Mouse (Mus musculus) splenic B cell, adult 2 months (primary cell): Measurements from ENCODE around the gene Pdcd7.
A peak's percentile ranks its signal among the peaks of the same experiment; 100 is the strongest.
"Not testable (repeated sequence)": the region's sequence is repeated elsewhere in the genome, so short reads cannot be mapped to it uniquely, and the experiment has no call there.

ENCODE experiments used
- DNase-seq: peaks from one replicate; pipeline ENCODE4 v3.0.0-alpha.2; 2011; ENCODE audit warnings: low read depth, low spot score
- H3K27me3 ChIP-seq: 2 replicates; pipeline ENCODE4 v1.6.1; 2012; ENCODE audit warnings: mild to moderate bottlenecking, low read length, moderate library complexity, mixed read lengths; ENCODE audit not compliant: control insufficient read depth, poor library complexity, insufficient read depth, severe bottlenecking
- H3K36me3 ChIP-seq: 2 replicates; pipeline ENCODE4 v1.6.1; 2012; ENCODE audit warnings: mild to moderate bottlenecking, low read length, moderate library complexity, mixed read lengths; ENCODE audit not compliant: control insufficient read depth, poor library complexity, insufficient read depth, severe bottlenecking

Gene Pdcd7

DNA sequence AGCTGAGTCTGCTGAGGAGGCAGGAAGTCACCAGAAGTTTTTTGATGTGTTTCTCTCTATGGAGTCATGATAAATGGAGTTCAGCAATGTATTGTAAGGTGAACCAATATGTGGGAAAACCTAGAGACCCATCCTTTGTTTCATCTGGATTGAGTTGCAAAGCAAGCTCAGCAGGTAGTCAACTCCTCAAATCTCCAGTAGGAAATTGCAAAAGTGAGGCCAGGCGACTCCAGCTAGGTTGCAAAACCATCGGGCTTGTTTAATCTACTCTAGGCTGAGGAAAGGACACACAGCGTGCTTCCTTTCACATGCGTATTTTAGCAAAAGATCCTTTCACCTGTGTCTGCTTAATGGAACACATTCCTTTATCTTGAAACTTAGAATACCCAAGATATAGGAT lies 6.8 kb upstream of the Pdcd7 start:
- Histone ChIP-seq H3K27me3 (no peaks in the 10 kb centered on the region), H3K36me3 (no peaks in the 10 kb centered on the region)
- no peak for DNase-seq

DNA sequence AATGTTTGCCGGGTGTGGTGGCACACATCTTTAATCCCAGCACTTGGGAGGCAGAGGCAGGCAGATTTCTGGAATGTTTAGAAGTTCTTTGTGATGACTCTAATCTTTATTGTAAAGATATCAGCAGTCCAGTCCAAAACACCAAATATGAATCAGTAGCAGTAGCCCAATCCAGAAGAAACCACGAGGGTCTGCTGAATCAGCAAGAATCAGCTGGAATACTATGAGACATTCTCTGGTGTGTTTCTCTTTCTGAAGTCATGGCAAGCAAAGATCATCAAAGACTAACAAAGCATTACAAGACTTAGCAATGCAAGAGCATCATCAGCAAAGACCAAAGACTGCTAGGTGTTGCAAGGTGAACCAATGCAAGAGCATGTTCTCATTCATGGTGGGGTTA lies 5.5 kb upstream of the Pdcd7 start:
- H3K36me3 ChIP-seq = no peaks in the 10 kb centered on the region
- DNase-seq = no peak

DNA sequence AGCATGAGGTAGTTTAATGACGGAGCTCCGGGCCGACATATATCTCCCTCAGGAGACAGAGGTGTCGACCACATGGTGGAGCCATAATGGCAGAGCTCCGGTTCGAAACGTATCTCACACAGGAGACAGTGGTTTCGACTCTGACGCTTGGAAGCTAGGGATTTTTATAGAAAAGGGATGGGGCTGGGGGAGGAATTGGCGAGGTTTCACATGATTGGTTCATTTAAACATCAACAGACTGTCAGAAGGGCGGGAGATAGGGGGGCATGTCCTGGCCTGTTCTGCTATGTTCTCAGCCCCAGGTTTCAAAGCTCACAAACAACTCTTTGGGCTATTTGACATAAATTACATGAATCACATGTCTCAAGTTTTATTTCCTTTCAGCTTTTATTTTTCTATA lies 465 bp upstream of the Pdcd7 start:
- not testable (repeated sequence) for H3K27me3 ChIP-seq, H3K36me3 ChIP-seq, DNase-seq

More for the DNA sequence above, 5.5 kb upstream of the Pdcd7 start:
- H3K27me3 ChIP-seq = no peaks in the 10 kb centered on the region

DNA sequence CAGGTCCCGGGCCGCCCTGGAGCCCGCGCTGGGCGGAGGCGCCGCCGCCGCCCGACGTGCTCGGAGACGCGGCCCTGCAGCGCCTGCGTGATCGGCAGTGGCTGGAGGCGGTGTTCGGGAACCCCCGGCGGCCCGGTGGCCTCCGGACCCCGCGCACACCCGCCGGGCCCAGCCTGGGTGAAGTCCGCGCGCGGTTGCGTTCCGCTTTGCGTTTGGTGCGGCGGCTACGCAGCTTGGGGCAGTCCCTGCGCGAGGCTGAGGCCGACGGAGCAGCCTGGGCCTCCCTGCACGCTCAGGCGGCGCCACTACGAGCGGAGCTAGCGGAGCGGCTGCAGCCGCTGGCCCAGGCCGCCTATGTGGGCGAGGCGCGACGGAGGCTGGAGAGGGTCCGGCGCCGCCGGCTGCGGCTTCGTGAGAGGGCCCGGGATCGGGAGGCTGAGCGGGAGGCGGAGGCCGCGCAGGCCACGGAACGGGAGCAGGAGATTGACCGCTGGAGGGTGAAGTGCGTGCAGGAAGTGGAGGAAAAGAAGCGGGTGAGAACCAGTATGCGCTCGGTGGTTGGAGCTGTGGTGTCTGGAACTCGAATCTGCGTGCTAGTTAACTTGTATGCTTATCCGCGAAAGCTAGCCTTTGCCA lies 690 bp downstream of the Pdcd7 start:
- peak; percentile 67 for DNase-seq
- Histone ChIP-seq H3K36me3 (no peaks in the 10 kb centered on the region), H3K27me3 (no peaks in the 10 kb centered on the region)

DNA sequence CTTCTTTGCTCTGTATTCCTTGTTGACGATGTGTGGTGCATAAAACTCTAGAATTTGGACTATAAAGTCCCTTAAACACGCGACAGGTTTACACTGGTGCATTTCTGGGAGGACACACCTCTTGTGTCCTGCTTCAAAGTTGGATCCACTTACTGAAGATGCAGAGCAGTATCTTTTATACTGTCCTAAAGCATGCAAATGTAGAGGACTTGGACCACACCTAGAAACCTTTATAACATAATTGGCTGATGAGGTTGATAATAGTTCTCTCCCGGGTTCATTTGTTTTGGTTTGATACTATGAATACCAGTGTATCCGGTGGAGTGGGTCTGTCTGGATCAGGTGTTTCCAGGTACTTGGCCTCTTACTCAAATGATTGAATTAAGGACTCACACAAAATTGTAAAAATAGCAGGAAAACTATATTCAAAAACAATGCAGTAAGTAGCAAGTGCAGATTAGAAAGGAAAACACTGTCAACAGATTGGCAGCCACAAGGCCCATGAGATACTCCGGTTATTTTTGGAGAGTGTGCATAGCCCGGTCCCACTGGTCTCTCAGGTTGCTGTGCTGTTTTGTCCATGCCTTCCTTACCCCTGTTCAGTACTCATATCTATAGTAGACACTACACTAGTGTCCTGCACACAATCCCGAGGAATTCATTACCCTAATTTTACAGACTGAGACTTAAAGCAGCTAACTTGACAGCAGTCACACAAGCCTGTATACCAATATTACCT lies 1.4 kb downstream of the Pdcd7 start:
- DNase-seq = no peak
- no peaks in the 10 kb centered on the region for H3K27me3 ChIP-seq
- H3K36me3 ChIP-seq = no peaks in the 10 kb centered on the region

DNA sequence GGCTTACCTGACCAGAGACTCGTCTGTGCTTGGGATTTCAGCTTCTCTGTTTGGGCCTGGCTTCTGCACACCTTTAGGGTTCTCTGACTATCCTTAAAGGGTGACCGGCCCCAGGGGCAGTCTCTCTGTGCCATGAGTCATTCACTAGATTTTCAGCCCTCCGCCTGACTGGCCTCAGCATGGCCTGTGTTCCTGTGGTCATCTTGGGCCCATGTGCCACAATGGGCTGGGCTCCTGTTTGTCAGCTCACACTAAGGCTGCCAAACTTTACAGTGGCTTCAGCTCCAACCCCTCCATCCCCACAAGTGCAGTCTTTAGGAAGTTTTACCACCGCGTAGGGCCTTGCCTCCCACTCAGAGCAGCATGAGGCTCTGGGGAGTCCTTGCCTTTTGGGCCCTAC lies 7.3 kb downstream of the Pdcd7 start:
- Histone ChIP-seq H3K27me3 (no peaks in the 10 kb centered on the region), H3K36me3 (peaks cover 6% of the 10 kb centered on the region; the same call in 1 of the 2 replicates)
- DNase-seq = no peak

GRCm38 (mm10) chr9:65356561-65356960 lies 10.7 kb downstream of the Pdcd7 start:
- Histone ChIP-seq H3K36me3 (peaks cover 10% of the 10 kb centered on the region), H3K27me3 (no peaks in the 10 kb centered on the region)
- no peak for DNase-seq

GRCm38 (mm10) chr9:65356971-65357370 lies 11.1 kb downstream of the Pdcd7 start:
- Histone ChIP-seq H3K36me3 (peaks cover 10% of the 10 kb centered on the region), H3K27me3 (no peaks in the 10 kb centered on the region)
- DNase-seq = no peak

- Histone ChIP-seq H3K27me3 (no peaks in the 10 kb centered on the region), H3K36me3 (peaks cover 10% of the 10 kb centered on the region)
- DNase-seq = no peak
Observed at GRCm38 (mm10) chr9:65358956-65359480, 13.1 kb downstream of the Pdcd7 start.

DNA sequence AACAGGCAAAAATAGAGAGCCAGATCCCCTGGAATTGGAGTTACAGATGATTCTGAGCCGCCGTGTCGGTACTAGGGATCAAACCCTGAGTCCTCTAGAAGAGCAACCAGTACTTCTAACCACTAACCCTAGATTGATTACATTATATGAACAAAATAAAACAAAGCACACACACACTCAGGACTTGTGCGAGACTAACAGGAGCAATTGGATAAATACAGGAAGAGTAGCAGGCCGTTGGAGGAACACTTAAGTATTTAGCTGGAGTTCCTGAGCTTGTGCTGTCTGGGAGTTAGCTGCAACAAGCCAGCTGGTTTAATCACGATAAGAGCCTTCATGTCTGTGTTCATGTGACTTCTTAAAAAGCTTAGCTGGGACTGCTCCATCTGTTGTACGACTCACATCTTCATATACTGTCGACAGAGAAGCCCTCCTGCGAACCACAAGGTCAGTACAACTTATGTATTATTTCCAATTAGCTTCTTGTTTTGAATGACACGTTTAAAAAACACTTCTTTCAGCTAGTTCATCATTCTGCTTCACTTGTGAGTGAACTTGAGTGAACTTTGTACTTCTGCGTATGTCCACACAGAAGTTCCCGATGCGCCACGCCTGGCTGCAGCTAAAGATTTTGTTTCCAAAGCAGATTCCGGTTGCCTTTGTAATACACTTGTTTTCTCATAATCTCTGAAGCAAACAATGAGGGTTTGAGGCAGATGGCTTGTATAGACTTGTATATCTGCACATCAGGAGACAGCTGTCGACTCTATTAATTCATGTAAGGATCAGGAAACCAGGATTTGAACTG lies 14.9 kb downstream of the Pdcd7 start, which contains the start of gene Ubap1l:
Gene Ubap1l (plus strand): TSS at position 401 of the 808 bp plus-strand sequence.
- H3K27me3 ChIP-seq = no peaks in the 10 kb centered on the region
- H3K36me3 ChIP-seq = peaks cover 6% of the 10 kb centered on the region
- no peak for DNase-seq

DNA sequence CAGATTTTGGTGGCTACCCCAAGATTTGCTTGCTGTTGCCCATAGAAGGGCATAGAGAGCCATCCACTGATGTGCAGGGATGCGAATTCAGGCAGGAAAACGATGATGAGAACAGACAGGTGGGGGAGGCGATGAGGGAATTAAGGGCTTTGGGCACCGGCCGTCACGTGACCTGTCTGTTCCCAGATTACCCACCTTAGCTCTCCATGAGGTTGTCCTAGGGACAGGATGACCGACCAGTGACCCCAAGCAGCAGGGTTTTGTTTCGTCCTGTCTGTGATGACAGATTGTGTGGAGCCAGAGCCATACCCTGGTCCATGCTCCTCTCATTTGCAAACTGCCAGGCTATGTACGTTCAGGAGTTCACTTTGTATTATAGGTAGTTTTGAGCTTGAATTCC lies 17.8 kb downstream of the Pdcd7 start:
- DNase-seq = no peak
- H3K36me3 ChIP-seq = peaks cover 4% of the 10 kb centered on the region
- H3K27me3 ChIP-seq = no peaks in the 10 kb centered on the region

- H3K27me3 ChIP-seq = no peaks in the 10 kb centered on the region
- no peak for DNase-seq
Observed at GRCm38 (mm10) chr9:65365721-65366120, 19.8 kb downstream of the Pdcd7 start.

DNA sequence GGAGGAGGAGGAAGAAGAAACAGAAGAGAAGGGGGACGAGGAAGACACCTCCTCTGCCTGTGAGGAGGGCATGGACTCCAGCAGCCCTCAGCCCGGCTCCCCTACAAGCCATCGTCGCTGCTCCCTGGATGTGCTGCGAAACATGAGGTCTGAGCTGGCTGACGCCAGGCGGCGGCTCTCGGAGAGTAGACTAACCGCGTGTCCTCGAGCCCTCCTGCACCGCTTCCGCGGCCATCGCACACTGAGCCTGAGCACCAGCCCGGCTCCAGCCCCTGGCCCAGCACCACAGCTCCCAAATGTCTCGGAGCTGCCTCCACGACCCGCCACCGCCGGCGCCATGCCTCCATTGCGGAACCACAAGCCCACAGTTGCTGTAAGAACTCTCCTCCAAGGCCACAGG lies 25.9 kb downstream of the Pdcd7 start:
- no peaks in the 10 kb centered on the region for H3K27me3 ChIP-seq
- no peak for DNase-seq
- H3K36me3 ChIP-seq = no peaks in the 10 kb centered on the region

More at GRCm38 (mm10) chr9:65365721-65366120, 19.8 kb downstream of the Pdcd7 start:
- peaks cover 1% of the 10 kb centered on the region; the same call in 1 of the 2 replicates for H3K36me3 ChIP-seq

DNA sequence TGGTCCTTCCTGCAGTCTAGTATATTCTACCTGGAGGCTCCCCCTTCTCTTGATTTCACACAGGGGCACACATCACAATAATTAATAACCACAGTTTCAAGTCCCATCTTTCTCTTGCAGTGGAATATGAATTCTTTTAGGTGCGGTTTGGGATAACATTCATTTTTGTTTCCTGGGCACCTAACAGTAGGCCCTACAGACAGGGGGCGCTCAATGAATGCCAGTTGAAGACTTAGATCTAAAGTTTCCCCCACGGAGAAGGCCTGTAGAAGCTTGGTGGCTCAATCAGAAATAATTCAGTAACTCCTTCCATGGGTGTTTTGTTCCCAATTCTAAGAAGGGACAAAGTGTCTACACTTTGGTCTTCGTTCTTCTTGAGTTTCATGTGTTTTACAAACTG lies 26.5 kb downstream of the Pdcd7 start:
- no peaks in the 10 kb centered on the region for H3K27me3 ChIP-seq

More for the DNA sequence above, 26.5 kb downstream of the Pdcd7 start:
- DNase-seq = peak; percentile 23
- no peaks in the 10 kb centered on the region for H3K36me3 ChIP-seq
